ENCODE assay signal across 24 mouse cellular contexts in genomic region chr4:41583353-41583752, GRCm38 (mm10). TPM values are rescaled to one million over a fixed set of nuclear protein-coding genes. Genes with fewer than 3 reads are reported as not detected.
DNase-seq lines count a peak whose midpoint lies in the region; ATAC-seq lines count a peak whose summit lies in the region.
"Had no signal": no experiment of that assay in that cellular context is flagged by ENCODE, and none has a peak within 500 bp of the region (broad histone marks: within the 10 kb centered on the region; RNA-seq: fewer than 3 reads in every experiment).

No protein-coding gene starts in this region.

- no peak overlapping the region for H3K9ac ChIP-seq in midbrain, embryonic 11.5 days (ENCODE audit: low read length)
- H3K9ac ChIP-seq in neural tube, embryonic 13.5 days: no peak overlapping the region
- no peak overlapping the region for H3K9ac ChIP-seq in midbrain, embryonic 15.5 days
- H3K9ac ChIP-seq: embryonic facial prominence, embryonic 13.5 days; forebrain, embryonic 12.5 days; forebrain, embryonic 15.5 days; hindbrain, embryonic 12.5 days had no signal

- no peak overlapping the region for H3K27ac ChIP-seq in midbrain, embryonic 11.5 days (ENCODE audit: low read depth, low read length)
- no peak overlapping the region for H3K27ac ChIP-seq in midbrain, embryonic 10.5 days (replicated peaks)
- no peak overlapping the region for H3K27ac ChIP-seq in neural tube, embryonic 13.5 days (replicated peaks)
- H3K27ac ChIP-seq in midbrain, embryonic 15.5 days: 0 out of 2 replicates have a peak overlapping the region, but pooled peaks have one; percentile 30
- H3K27ac ChIP-seq in embryonic facial prominence, embryonic 10.5 days (replicated peaks): no peak overlapping the region
- H3K27ac ChIP-seq: embryonic facial prominence, embryonic 13.5 days; forebrain, embryonic 12.5 days; forebrain, embryonic 15.5 days; heart, adult 2 months; hindbrain, embryonic 12.5 days; hindbrain, postnatal 0 days had no signal

- 0 out of 2 replicates have a peak, but pooled peaks have one; percentile 22 for ATAC-seq in midbrain, embryonic 11.5 days (ENCODE audit: low FRiP score)
- ATAC-seq in neural tube, embryonic 13.5 days (ENCODE audit: low read depth): peak; percentile 59; the same call in 1 of the 2 replicates
- ATAC-seq in midbrain, embryonic 15.5 days (replicated peaks): no peak; the same call in 1 of the 2 replicates
- ATAC-seq: forebrain, embryonic 15.5 days; hindbrain, postnatal 0 days; Patski had no signal

- no peak overlapping the region for H3K4me2 ChIP-seq in midbrain, embryonic 11.5 days
- H3K4me2 ChIP-seq in neural tube, embryonic 13.5 days: no peak overlapping the region
- no peak overlapping the region for H3K4me2 ChIP-seq in midbrain, embryonic 15.5 days
- H3K4me2 ChIP-seq: embryonic facial prominence, embryonic 13.5 days; forebrain, embryonic 12.5 days; forebrain, embryonic 15.5 days; heart, embryonic 11.5 days; hindbrain, embryonic 12.5 days had no signal

- no peaks in the 10 kb centered on the region for H3K27me3 ChIP-seq in midbrain, embryonic 11.5 days (ENCODE audit: control insufficient read depth, insufficient read depth, low read length)
- H3K27me3 ChIP-seq in midbrain, embryonic 10.5 days (ENCODE audit: low read depth, poor library complexity, severe bottlenecking): no peaks in the 10 kb centered on the region; the same call in 1 of the 2 replicates
- H3K27me3 ChIP-seq in neural tube, embryonic 13.5 days: no peaks in the 10 kb centered on the region
- H3K27me3 ChIP-seq in midbrain, embryonic 15.5 days (replicated peaks): no peaks in the 10 kb centered on the region
- H3K27me3 ChIP-seq in embryonic facial prominence, embryonic 10.5 days (replicated peaks; ENCODE audit: low read depth, poor library complexity, severe bottlenecking): no peaks in the 10 kb centered on the region
- H3K27me3 ChIP-seq: forebrain, embryonic 15.5 days; hindbrain, embryonic 12.5 days; Patski had no signal

- DNase-seq in midbrain, embryonic 11.5 days (ENCODE audit: low spot score, missing footprints): no peak
- DNase-seq in midbrain, embryonic 10.5 days (ENCODE audit: low spot score): no peak
- no peak for DNase-seq in neural tube, embryonic 10.5 days (ENCODE audit: extremely low spot score, low spot score)
- no peak for DNase-seq in ovary, postnatal 14 days (ENCODE audit: low spot score)
- no peak for DNase-seq in embryonic facial prominence, embryonic 10.5 days (ENCODE audit: low spot score)
- DNase-seq: B cell, adult 2 months; cerebellum, adult 11 months; cerebellum, adult 2 months; cerebellum, adult 9-11 months; cerebellum, postnatal 25 days; gastrocnemius, postnatal 10 days; gastrocnemius, postnatal 36 days; heart, adult 2 months had no signal

- no peaks in the 10 kb centered on the region for H3K36me3 ChIP-seq in midbrain, embryonic 11.5 days (ENCODE audit: control insufficient read depth, insufficient read depth, low read length)
- H3K36me3 ChIP-seq in midbrain, embryonic 10.5 days: no peaks in the 10 kb centered on the region
- H3K36me3 ChIP-seq in neural tube, embryonic 13.5 days: no peaks in the 10 kb centered on the region
- no peaks in the 10 kb centered on the region for H3K36me3 ChIP-seq in midbrain, embryonic 15.5 days (replicated peaks)
- no peaks in the 10 kb centered on the region for H3K36me3 ChIP-seq in embryonic facial prominence, embryonic 10.5 days (replicated peaks)
- H3K36me3 ChIP-seq: embryonic facial prominence, embryonic 13.5 days; forebrain, embryonic 12.5 days; forebrain, embryonic 15.5 days; G1E; hindbrain, embryonic 12.5 days had no signal

- no peaks in the 10 kb centered on the region for H3K9me3 ChIP-seq in midbrain, embryonic 11.5 days (ENCODE audit: control insufficient read depth, low read length)
- no peaks in the 10 kb centered on the region for H3K9me3 ChIP-seq in midbrain, embryonic 10.5 days (replicated peaks)
- no peaks in the 10 kb centered on the region for H3K9me3 ChIP-seq in neural tube, embryonic 13.5 days
- H3K9me3 ChIP-seq in midbrain, embryonic 15.5 days: no peaks in the 10 kb centered on the region
- no peaks in the 10 kb centered on the region for H3K9me3 ChIP-seq in embryonic facial prominence, embryonic 10.5 days
- H3K9me3 ChIP-seq: embryonic facial prominence, embryonic 13.5 days; forebrain, embryonic 12.5 days; forebrain, embryonic 15.5 days; G1E; hindbrain, embryonic 12.5 days had no signal

- no peaks in the 10 kb centered on the region for H3K4me1 ChIP-seq in midbrain, embryonic 11.5 days (ENCODE audit: control insufficient read depth, insufficient read depth, low read length)
- peaks cover under 1% of the 10 kb centered on the region; the same call in 1 of the 2 replicates for H3K4me1 ChIP-seq in midbrain, embryonic 10.5 days
- H3K4me1 ChIP-seq in neural tube, embryonic 13.5 days (replicated peaks): peaks cover 6% of the 10 kb centered on the region; the same call in 1 of the 2 replicates
- peaks cover 9% of the 10 kb centered on the region for H3K4me1 ChIP-seq in midbrain, embryonic 15.5 days
- H3K4me1 ChIP-seq in embryonic facial prominence, embryonic 10.5 days: no peaks in the 10 kb centered on the region
- H3K4me1 ChIP-seq: embryonic facial prominence, embryonic 13.5 days; forebrain, embryonic 15.5 days had no signal

- 75% methylated on average over 7 of the region's 7 CpGs for WGBS in midbrain, embryonic 11.5 days
- WGBS in midbrain, embryonic 10.5 days: 79% methylated on average over 7 of the region's 7 CpGs
- 65% methylated on average over 7 of the region's 7 CpGs for WGBS in neural tube, embryonic 13.5 days
- 52% methylated on average over 7 of the region's 7 CpGs for WGBS in midbrain, embryonic 15.5 days
- WGBS in embryonic facial prominence, embryonic 10.5 days: 86% methylated on average over 7 of the region's 7 CpGs

- no peak overlapping the region for H3K4me3 ChIP-seq in midbrain, embryonic 11.5 days (ENCODE audit: low read depth, low read length)
- no peak overlapping the region for H3K4me3 ChIP-seq in midbrain, embryonic 10.5 days
- no peak overlapping the region for H3K4me3 ChIP-seq in neural tube, embryonic 13.5 days
- no peak overlapping the region for H3K4me3 ChIP-seq in midbrain, embryonic 15.5 days
- H3K4me3 ChIP-seq in embryonic facial prominence, embryonic 10.5 days: no peak overlapping the region
- H3K4me3 ChIP-seq: embryonic facial prominence, embryonic 13.5 days; erythroblast, embryonic 14.5 days; forebrain, embryonic 12.5 days; forebrain, embryonic 15.5 days; heart, adult 2 months; hindbrain, embryonic 12.5 days had no signal

RNA-seq across cellular contexts. Expression of gene Dnaic1, which starts 13.8 kb away (rescaled TPM):
- polyA plus RNA-seq in midbrain, embryonic 11.5 days (2014; fragmentation: Nextera tagmentation; extraction: Ambion mirVana): 1.7 and 1.9 TPM in 2 replicates
- 1.6 and 2.2 TPM in 2 replicates for polyA plus RNA-seq in midbrain, embryonic 10.5 days (2016; fragmentation: Nextera tagmentation; extraction: Ambion mirVana)
- polyA plus RNA-seq in neural tube, embryonic 13.5 days (2015; fragmentation: Nextera tagmentation; extraction: Ambion mirVana): 0.87 and 1.0 TPM in 2 replicates
- polyA plus RNA-seq in midbrain, embryonic 15.5 days (2015; fragmentation: Nextera tagmentation; extraction: Ambion mirVana): 3.3 and 3.5 TPM in 2 replicates
- 1.3 and 1.8 TPM in 2 replicates for polyA plus RNA-seq in embryonic facial prominence, embryonic 10.5 days (2016; fragmentation: Nextera tagmentation; extraction: Ambion mirVana)
- polyA plus RNA-seq: erythroblast, embryonic 14.5 days; G1E had no signal

RNA-seq across cellular contexts. Expression of gene Fam219a, which starts 14.0 kb away (rescaled TPM):
- 8.5 and 8.8 TPM in 2 replicates for polyA plus RNA-seq in midbrain, embryonic 11.5 days (2014; fragmentation: Nextera tagmentation; extraction: Ambion mirVana)
- 4.1 and 5.7 TPM in 2 replicates for polyA plus RNA-seq in midbrain, embryonic 10.5 days (2016; fragmentation: Nextera tagmentation; extraction: Ambion mirVana)
- 14.7 and 18.8 TPM in 2 replicates for polyA plus RNA-seq in neural tube, embryonic 13.5 days (2015; fragmentation: Nextera tagmentation; extraction: Ambion mirVana)
- polyA plus RNA-seq in midbrain, embryonic 15.5 days (2015; fragmentation: Nextera tagmentation; extraction: Ambion mirVana): 16.8 and 18.3 TPM in 2 replicates
- 2.0 and 2.6 TPM in 2 replicates for polyA plus RNA-seq in embryonic facial prominence, embryonic 10.5 days (2016; fragmentation: Nextera tagmentation; extraction: Ambion mirVana)

RNA-seq across cellular contexts. Expression of gene Enho, which starts 56.8 kb away (rescaled TPM):
- polyA plus RNA-seq in midbrain, embryonic 11.5 days (2014; fragmentation: Nextera tagmentation; extraction: Ambion mirVana): 30.4 and 32.9 TPM in 2 replicates
- 23.2 and 31.4 TPM in 2 replicates for polyA plus RNA-seq in midbrain, embryonic 10.5 days (2016; fragmentation: Nextera tagmentation; extraction: Ambion mirVana)
- 79.3 and 81.9 TPM in 2 replicates for polyA plus RNA-seq in neural tube, embryonic 13.5 days (2015; fragmentation: Nextera tagmentation; extraction: Ambion mirVana)
- polyA plus RNA-seq in midbrain, embryonic 15.5 days (2015; fragmentation: Nextera tagmentation; extraction: Ambion mirVana): 121 and 122 TPM in 2 replicates
- polyA plus RNA-seq in embryonic facial prominence, embryonic 10.5 days (2016; fragmentation: Nextera tagmentation; extraction: Ambion mirVana): 19.3 and 19.8 TPM in 2 replicates
- polyA plus RNA-seq: G1E had no signal
